Mouse (Mus musculus) liver, embryonic 14.5 days (tissue): ENCODE measurements around the gene Mindy4. TPM values are rescaled to one million over a fixed set of nuclear protein-coding genes. Genes with fewer than 3 reads are reported as not detected.

ENCODE experiments used
- ATAC-seq: fragments of 200-750 bp; cut with Nextera tagmentation; 2 replicates; pipeline ENCODE4 v1.8.0; 2017; ENCODE audit warnings: moderate number of reproducible peaks, mild to moderate bottlenecking, moderate library complexity; ENCODE audit not compliant: insufficient read depth
- DNase-seq, 3 experiments: peaks; one replicate each; pipeline ENCODE4 v3.0.0-alpha.2; 2012 to 2013; ENCODE audit warnings: low read depth in 3 of 3, low spot score in 3 of 3
- H3K27ac ChIP-seq: fragments of 300-500 bp; sonication (generic); 2 replicates; pipeline ENCODE4 v1.5.1; 2014; ENCODE audit warnings: moderate library complexity, mild to moderate bottlenecking, control low read depth, inconsistent platforms
- H3K27me3 ChIP-seq: fragments of 300-500 bp; sonication (generic); 2 replicates; pipeline ENCODE4 v1.6.1; 2014; ENCODE audit warnings: mild to moderate bottlenecking, low read length, moderate library complexity; ENCODE audit not compliant: control insufficient read depth, insufficient read depth
- H3K36me3 ChIP-seq: fragments of 300-500 bp; sonication (generic); replicated peaks from 2 replicates; pipeline ENCODE4 v1.6.1; 2014; ENCODE audit warnings: low read depth; ENCODE audit not compliant: control insufficient read depth, insufficient read depth
- H3K4me1 ChIP-seq, 2 experiments: fragments of 200-500 bp in 1 of 2; fragments of 300-500 bp in 1 of 2; sonication (generic) in 1 of 2; replicated peaks; 2 replicates each; pipeline ENCODE4 v1.6.1; 2012 to 2014; ENCODE audit warnings: antibody characterized with exemption in 1 of 2, inconsistent platforms in 1 of 2, low read length in 1 of 2; ENCODE audit not compliant: control insufficient read depth in 2 of 2, insufficient read depth in 2 of 2
- H3K4me2 ChIP-seq: fragments of 300-500 bp; sonication (generic); 2 replicates; pipeline ENCODE4 v1.6.1; 2014; ENCODE audit warnings: low read depth, mild to moderate bottlenecking, control low read depth, moderate library complexity
- H3K4me3 ChIP-seq, 2 experiments: fragments of 200-500 bp in 1 of 2; fragments of 300-500 bp in 1 of 2; sonication (generic) in 1 of 2; 2 replicates each; pipeline ENCODE4 v1.5.1; 2012 to 2014; ENCODE audit warnings: low read depth in 2 of 2, low read length in 2 of 2, mild to moderate bottlenecking in 2 of 2, control low read depth in 1 of 2, inconsistent platforms in 1 of 2, moderate library complexity in 1 of 2; ENCODE audit not compliant: insufficient read depth in 1 of 2
- H3K9ac ChIP-seq: fragments of 300-500 bp; sonication (generic); replicated peaks from 2 replicates; pipeline ENCODE4 v1.6.1; 2014; ENCODE audit warnings: mild to moderate bottlenecking, control low read depth, moderate library complexity
- H3K9me3 ChIP-seq: fragments of 300-500 bp; sonication (generic); 2 replicates; pipeline ENCODE4 v1.6.1; 2016; ENCODE audit warnings: low read length, mixed read lengths; ENCODE audit not compliant: control insufficient read depth
- CTCF ChIP-seq: IDR thresholded peaks from 2 replicates; pipeline ENCODE4 v1.5.1; 2016; ENCODE audit warnings: antibody characterized with exemption, low read depth, control low read depth
- EP300 ChIP-seq: IDR thresholded peaks from 2 replicates; pipeline ENCODE4 v1.6.1; 2016; ENCODE audit warnings: antibody characterized with exemption, low read depth
- WGBS: fragments of 180-500 bp; shearing (Covaris S2); extraction: QIAGEN DNeasy Blood & Tissue Kit; methylation state at CpG from one replicate; pipeline ENCODE4 v1.1.7; 2014; ENCODE audit not compliant: insufficient replicate concordance; 5-methylcytosine and 5-hydroxymethylcytosine counted together
- polyA plus RNA-seq, 2 experiments: library from polyadenylated mRNA; depleted of rRNA in 1 of 2; stranded (reverse) in 1 of 2; unstranded in 1 of 2; fragments of >200 nt; fragmentation: Nextera tagmentation in 1 of 2; extraction: Ambion mirVana in 1 of 2; gene quantifications; 2 replicates each; pipeline versions ENCODE4 v1.2.1 to v1.2.3; 2012 to 2014

The Mindy4 gene
- polyA plus RNA-seq, 2 experiments = 0.58 to 0.99 TPM

DNA sequence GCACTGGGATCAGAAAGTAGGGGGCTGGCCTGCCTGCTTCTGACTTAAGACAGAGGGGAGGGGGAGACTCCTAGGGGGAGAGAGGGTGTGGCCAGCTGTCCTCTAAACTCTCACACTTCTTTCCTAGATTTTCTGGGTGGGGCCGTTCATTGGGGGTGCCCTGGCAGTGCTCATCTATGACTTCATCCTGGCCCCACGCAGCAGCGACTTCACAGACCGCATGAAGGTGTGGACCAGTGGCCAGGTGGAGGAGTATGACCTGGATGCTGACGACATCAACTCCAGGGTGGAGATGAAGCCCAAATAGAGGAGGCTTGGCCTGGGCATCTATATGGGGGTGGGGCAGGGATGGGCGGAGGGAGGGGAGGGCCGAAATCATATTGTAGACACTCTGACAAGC lies 143.3 kb downstream of the Mindy4 start:
- no peak for DNase-seq
- Histone ChIP-seq H3K9ac (no peak overlapping the region), H3K9me3 (no peaks in the 10 kb centered on the region), H3K4me2 (no peak overlapping the region), H3K4me1 (peaks cover 37 to 39% of the 10 kb centered on the region in 2 experiments), H3K4me3 (no peak overlapping the region), H3K36me3 (peaks cover 5% of the 10 kb centered on the region), H3K27ac (no peak overlapping the region), H3K27me3 (no peaks in the 10 kb centered on the region)
- TF ChIP-seq EP300 (no peak), CTCF (no peak)
- ATAC-seq = no peak
- 70% methylated on average over 7 of the region's 7 CpGs for whole genome bisulfite sequencing

DNA sequence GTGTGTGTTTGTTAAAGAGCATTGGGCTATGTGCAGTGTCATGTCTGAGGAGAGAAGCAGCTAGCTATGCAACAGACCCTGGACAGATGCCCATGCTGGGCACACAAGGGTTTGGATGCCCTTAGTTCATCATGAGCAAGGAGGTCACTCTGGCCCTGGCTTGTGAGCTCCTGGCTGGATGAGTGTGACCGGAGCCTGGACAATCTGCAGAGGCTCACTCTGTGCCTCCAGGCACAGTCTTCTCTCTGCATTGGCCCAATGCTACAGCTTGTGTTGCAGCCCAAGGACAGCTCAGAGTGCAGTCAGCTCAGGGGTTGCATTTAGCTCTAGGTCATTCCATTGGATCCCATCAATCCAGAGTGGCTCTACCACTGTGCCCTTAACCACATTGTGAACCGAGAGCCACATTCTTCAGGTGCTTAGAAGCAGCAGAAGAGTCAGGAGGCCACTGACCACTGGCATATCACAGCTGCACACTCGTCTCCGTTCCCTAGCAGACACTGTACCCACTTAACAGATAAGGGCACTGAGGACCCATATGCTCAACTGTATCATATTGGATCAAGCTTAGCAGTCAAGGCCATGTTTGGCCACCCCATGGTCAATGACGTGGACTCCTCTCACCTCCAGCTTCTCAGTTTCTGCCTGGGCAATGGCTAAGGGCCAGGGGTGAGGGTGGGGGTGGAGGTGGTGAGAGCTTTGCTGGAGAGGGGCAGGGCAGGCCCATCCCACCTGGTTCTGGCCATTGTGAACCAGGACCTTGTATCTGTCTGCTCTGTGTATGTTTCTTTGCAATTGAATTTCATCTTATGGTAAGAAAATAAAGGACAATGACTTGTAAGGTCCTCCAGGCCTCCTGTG lies 144.8 kb downstream of the Mindy4 start:
- Histone ChIP-seq H3K4me1 (peaks cover 24 to 26% of the 10 kb centered on the region in 2 experiments), H3K27ac (peak overlapping the region; percentile 3; the same call in 1 of the 2 replicates), H3K9me3 (no peaks in the 10 kb centered on the region), H3K27me3 (no peaks in the 10 kb centered on the region), H3K36me3 (peaks cover 5% of the 10 kb centered on the region), H3K9ac (no peak overlapping the region; the same call in 1 of the 2 replicates), H3K4me3 (no peak overlapping the region), H3K4me2 (peak overlapping the region; percentile 25)
- 33% methylated on average over 5 of the region's 5 CpGs for WGBS
- TF ChIP-seq EP300 = peak; percentile 75
- no peak for TF ChIP-seq CTCF
- DNase-seq = no peak
- ATAC-seq = peak; percentile 76

DNA sequence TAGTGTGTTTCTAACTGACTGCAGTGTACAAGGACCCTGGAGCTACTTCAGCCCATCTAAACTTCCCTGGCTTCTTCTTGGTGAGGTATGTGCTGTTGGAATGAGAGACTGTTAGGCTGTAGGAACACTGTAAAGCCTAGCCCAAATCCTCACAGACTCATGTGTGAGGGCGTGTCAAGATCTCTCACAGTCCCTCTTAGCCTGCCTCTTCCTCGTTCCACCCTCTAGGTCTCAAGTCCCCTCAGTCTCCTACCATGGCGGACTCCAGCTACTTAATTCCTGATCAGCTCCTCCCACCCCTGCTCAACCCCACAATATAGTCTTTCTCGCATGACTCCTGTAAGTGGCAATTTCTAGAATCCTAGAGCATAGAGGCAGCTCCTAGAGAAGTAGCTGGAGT lies 146.0 kb downstream of the Mindy4 start:
- Histone ChIP-seq H3K27me3 (no peaks in the 10 kb centered on the region), H3K9ac (no peak overlapping the region), H3K4me2 (no peak overlapping the region), H3K4me1 (peaks cover 22 to 23% of the 10 kb centered on the region in 2 experiments), H3K4me3 (no peak overlapping the region), H3K27ac (peak overlapping the region; percentile 21; the same call in 1 of the 2 replicates), H3K9me3 (no peaks in the 10 kb centered on the region), H3K36me3 (peaks cover 5% of the 10 kb centered on the region)
- TF ChIP-seq EP300 = no peak
- TF ChIP-seq CTCF = no peak
- ATAC-seq (no peak), DNase-seq (no peak)
- WGBS = 56% methylated on average over 4 of the region's 4 CpGs

DNA sequence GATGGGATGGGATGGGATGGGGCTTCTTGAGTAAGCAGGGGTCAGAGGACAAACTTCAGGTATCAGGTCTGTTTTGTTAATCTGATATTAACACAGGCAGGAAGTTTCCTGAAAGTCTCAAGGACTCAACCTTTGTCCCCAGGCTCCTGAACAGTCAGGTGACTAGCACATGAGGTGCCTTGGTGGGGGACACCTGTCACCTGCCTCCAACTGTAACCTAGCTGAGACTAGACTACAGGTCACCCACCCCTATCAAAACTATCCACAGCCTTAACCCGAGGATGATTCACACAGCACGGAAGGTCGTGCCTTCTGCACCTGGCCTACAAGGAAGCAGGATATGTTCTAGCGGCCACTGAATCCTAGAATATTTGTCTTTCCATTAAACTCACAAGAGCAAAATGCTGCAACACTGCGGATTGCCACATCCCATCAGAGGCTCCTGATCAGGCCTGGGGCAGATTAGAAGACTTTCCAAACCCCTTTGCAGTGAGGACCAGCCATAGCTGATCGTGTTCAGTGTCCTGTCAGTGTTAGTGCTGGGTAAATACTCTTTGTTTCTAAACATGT lies 147.3 kb downstream of the Mindy4 start:
- no peaks in the 10 kb centered on the region for H3K27me3 ChIP-seq
- H3K36me3 ChIP-seq = peaks cover 5% of the 10 kb centered on the region
- TF ChIP-seq EP300 = no peak
- no peak for TF ChIP-seq CTCF
- no peak overlapping the region for H3K9ac ChIP-seq
- H3K4me2 ChIP-seq = no peak overlapping the region
- WGBS = 79% methylated on average over 6 of the region's 6 CpGs
- no peak overlapping the region for H3K4me3 ChIP-seq
- H3K4me1 ChIP-seq = peaks cover 22 to 28% of the 10 kb centered on the region in 2 experiments
- ATAC-seq (no peak), DNase-seq (no peak)
- H3K27ac ChIP-seq = no peak overlapping the region
- H3K9me3 ChIP-seq = no peaks in the 10 kb centered on the region

DNA sequence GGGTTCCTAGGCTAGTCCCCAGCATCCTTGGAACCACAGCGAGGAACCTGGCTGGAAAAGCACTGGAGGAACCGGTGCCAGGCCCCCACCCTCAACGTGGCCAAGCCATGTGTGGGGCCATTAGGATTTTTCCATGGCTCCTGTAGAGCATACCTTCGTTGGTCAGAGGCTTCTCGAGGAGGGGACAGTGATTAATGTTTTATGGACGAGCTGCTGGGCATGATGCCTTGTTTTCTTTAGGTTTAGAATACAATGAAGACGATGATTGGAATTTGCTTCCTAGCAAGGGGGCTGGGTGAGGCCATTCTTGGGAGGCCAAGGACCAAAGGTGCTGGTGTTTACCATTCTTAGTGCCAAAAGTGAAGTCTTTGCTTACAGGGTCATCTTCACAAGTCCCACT lies 148.5 kb downstream of the Mindy4 start:
- TF ChIP-seq CTCF (no peak), EP300 (no peak)
- Histone ChIP-seq H3K27ac (no peak overlapping the region), H3K27me3 (no peaks in the 10 kb centered on the region), H3K4me1 (peaks cover 33 to 40% of the 10 kb centered on the region in 2 experiments), H3K4me3 (no peak overlapping the region), H3K9ac (no peak overlapping the region), H3K4me2 (no peak overlapping the region), H3K36me3 (no peaks in the 10 kb centered on the region; the same call in 1 of the 2 replicates), H3K9me3 (no peaks in the 10 kb centered on the region)
- DNase-seq = no peak
- 69% methylated on average over 7 of the region's 7 CpGs for WGBS
- no peak for ATAC-seq
